Mouse (Mus musculus): Measurements from ENCODE around the gene Pamr1. TPM values are rescaled to one million over a fixed set of nuclear protein-coding genes. Genes with fewer than 3 reads are reported as not detected.

Gene Pamr1
- polyA plus RNA-seq, 1 experiment from 2014 or later, result 0.79 TPM

DNA sequence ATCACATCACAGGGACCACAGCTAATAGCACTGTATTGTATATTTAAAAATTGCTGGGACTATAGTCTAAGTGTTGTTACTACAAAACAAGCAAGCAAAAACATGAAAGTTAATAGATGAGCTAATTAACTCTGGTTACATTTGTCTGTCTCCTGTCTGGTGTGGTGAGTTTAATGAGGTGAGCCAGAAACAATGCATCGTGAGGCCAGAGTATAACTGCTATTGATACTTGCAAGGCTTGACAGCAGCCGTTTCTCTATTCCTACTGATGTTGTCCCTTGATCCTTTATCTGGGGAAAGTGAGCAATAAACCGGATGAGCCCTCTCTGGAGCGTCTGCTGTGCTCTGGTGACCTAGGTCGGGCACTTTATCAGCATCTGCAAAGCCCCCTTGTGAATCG lies 119.8 kb downstream of the Pamr1 start:
- Histone ChIP-seq H3K4me1 (peaks cover 15% of the 10 kb centered on the region; the same call in 1 of the 2 replicates), H3K27me3 (no peaks in the 10 kb centered on the region), H3K4me3 (no peak overlapping the region), H3K36me3 (ENCODE audit: poor library complexity, severe bottlenecking) (no peaks in the 10 kb centered on the region), H3K9me3 (replicated peaks) (no peaks in the 10 kb centered on the region), H3K9ac (no peak overlapping the region), H3K4me2 (no peak overlapping the region), H3K27ac (no peak overlapping the region)
- WGBS, result 28% methylated on average over 6 of the region's 6 CpGs
- no peak for ATAC-seq

GRCm38 (mm10) chr2:102674582-102674981 lies 124.8 kb downstream of the Pamr1 start:
- no peak for ATAC-seq
- Histone ChIP-seq H3K27ac (no peak overlapping the region), H3K27me3 (no peaks in the 10 kb centered on the region), H3K4me2 (no peak overlapping the region), H3K4me3 (no peak overlapping the region), H3K36me3 (ENCODE audit: poor library complexity, severe bottlenecking) (no peaks in the 10 kb centered on the region), H3K9me3 (replicated peaks) (no peaks in the 10 kb centered on the region), H3K9ac (no peak overlapping the region), H3K4me1 (peaks cover 13% of the 10 kb centered on the region; the same call in 1 of the 2 replicates)
- WGBS, result 28% methylated on average over 2 of the region's 2 CpGs

- Histone ChIP-seq H3K4me3 (no peak overlapping the region), H3K4me1 (peaks cover 11% of the 10 kb centered on the region; the same call in 1 of the 2 replicates), H3K9ac (no peak overlapping the region), H3K9me3 (replicated peaks) (no peaks in the 10 kb centered on the region), H3K4me2 (no peak overlapping the region), H3K27ac (no peak overlapping the region), H3K27me3 (no peaks in the 10 kb centered on the region), H3K36me3 (ENCODE audit: poor library complexity, severe bottlenecking) (no peaks in the 10 kb centered on the region)
- ATAC-seq, result no peak
- WGBS, result 68% methylated on average over 6 of the region's 6 CpGs
Measured at GRCm38 (mm10) chr2:102675275-102675674, 125.5 kb downstream of the Pamr1 start.

- Histone ChIP-seq H3K4me2 (no peak overlapping the region), H3K36me3 (ENCODE audit: poor library complexity, severe bottlenecking) (no peaks in the 10 kb centered on the region), H3K9ac (no peak overlapping the region), H3K4me1 (peaks cover 11% of the 10 kb centered on the region; the same call in 1 of the 2 replicates), H3K4me3 (no peak overlapping the region), H3K27ac (no peak overlapping the region), H3K9me3 (replicated peaks) (no peaks in the 10 kb centered on the region), H3K27me3 (no peaks in the 10 kb centered on the region)
- no peak for ATAC-seq
- 94% methylated on average over 9 of the region's 9 CpGs for WGBS
Measured at GRCm38 (mm10) chr2:102676716-102677312, 127.0 kb downstream of the Pamr1 start.

GRCm38 (mm10) chr2:102677400-102677799 lies 127.6 kb downstream of the Pamr1 start:
- H3K27me3 ChIP-seq, result no peaks in the 10 kb centered on the region
- peaks cover 11% of the 10 kb centered on the region; the same call in 1 of the 2 replicates for H3K4me1 ChIP-seq
- ATAC-seq, result no peak
- no peak overlapping the region for H3K27ac ChIP-seq
- WGBS, result 85% methylated on average over 6 of the region's 6 CpGs
- H3K4me3 ChIP-seq, result no peak overlapping the region
- no peaks in the 10 kb centered on the region for H3K9me3 ChIP-seq (replicated peaks)
- H3K36me3 ChIP-seq (ENCODE audit: poor library complexity, severe bottlenecking), result no peaks in the 10 kb centered on the region
- H3K4me2 ChIP-seq, result no peak overlapping the region
- no peak overlapping the region for H3K9ac ChIP-seq

DNA sequence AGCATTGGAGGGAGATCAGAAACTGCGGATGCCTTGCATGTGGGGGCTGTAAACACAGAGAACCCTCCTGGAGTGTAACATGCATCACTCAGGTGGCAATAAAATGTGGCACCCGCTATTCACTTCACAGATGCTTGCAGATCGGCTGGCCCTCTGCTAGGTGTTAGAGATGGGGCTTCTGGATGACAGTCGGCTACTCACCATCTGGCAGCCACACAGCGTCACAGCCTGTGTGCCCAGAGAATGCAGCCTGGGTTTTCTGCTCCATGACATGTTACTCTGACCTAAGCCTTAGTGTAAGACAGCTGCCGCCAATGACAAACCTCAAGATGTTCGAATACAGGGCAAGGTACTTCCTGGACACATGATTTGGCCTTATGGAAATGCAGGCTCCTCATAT lies 131.5 kb downstream of the Pamr1 start:
- no peaks in the 10 kb centered on the region for H3K36me3 ChIP-seq (ENCODE audit: poor library complexity, severe bottlenecking)
- no peak overlapping the region for H3K9ac ChIP-seq
- no peak for ATAC-seq
- WGBS, result 76% methylated on average over 7 of the region's 7 CpGs
- no peak overlapping the region for H3K4me3 ChIP-seq
- H3K27ac ChIP-seq, result no peak overlapping the region
- H3K27me3 ChIP-seq, result no peaks in the 10 kb centered on the region
- peaks cover 14% of the 10 kb centered on the region for H3K4me1 ChIP-seq
- H3K9me3 ChIP-seq (replicated peaks), result no peaks in the 10 kb centered on the region
- H3K4me2 ChIP-seq, result no peak overlapping the region

DNA sequence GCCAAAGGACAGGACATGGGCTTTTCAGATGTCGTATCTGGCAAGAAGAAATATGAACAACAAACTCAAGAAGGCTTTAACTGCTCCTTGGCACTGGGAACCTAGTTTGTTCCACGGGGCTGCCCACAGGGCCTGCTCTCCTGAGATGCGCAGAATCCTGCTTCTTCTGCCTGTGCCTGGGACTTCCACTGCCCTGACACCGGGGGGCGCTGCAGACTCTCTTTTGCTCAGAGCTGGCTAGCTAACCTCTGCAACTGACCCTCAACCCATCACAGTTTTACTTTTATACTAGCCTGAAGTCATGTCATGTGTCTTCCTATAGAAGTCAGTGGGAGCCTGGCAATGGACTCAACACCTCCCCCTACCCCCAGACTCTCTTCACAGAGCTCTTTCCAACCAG lies 132.4 kb downstream of the Pamr1 start:
- 46% methylated on average over 5 of the region's 5 CpGs for WGBS
- Histone ChIP-seq H3K4me1 (peaks cover 16% of the 10 kb centered on the region), H3K36me3 (ENCODE audit: poor library complexity, severe bottlenecking) (no peaks in the 10 kb centered on the region), H3K27ac (peak overlapping the region; percentile 14; the same call in 1 of the 2 replicates), H3K9ac (no peak overlapping the region), H3K27me3 (no peaks in the 10 kb centered on the region), H3K4me2 (no peak overlapping the region), H3K9me3 (replicated peaks) (no peaks in the 10 kb centered on the region), H3K4me3 (no peak overlapping the region)
- no peak for ATAC-seq

GRCm38 (mm10) chr2:102685371-102686107 lies 135.7 kb downstream of the Pamr1 start:
- Histone ChIP-seq H3K9ac (no peak overlapping the region), H3K9me3 (replicated peaks) (no peaks in the 10 kb centered on the region), H3K36me3 (ENCODE audit: poor library complexity, severe bottlenecking) (no peaks in the 10 kb centered on the region), H3K4me2 (peak overlapping the region; percentile 34), H3K27ac (0 out of 2 replicates have a peak overlapping the region, but pooled peaks have one; percentile 41), H3K27me3 (no peaks in the 10 kb centered on the region), H3K4me3 (no peak overlapping the region), H3K4me1 (peaks cover 16% of the 10 kb centered on the region)
- WGBS, result 86% methylated on average over 7 of the region's 7 CpGs
- peak; percentile 77 for ATAC-seq

GRCm38 (mm10) chr2:102686108-102686450 lies 136.3 kb downstream of the Pamr1 start:
- Histone ChIP-seq H3K9ac (no peak overlapping the region), H3K4me2 (peak overlapping the region; percentile 34), H3K27ac (peak overlapping the region; percentile 41; the same call in 1 of the 2 replicates), H3K9me3 (replicated peaks) (no peaks in the 10 kb centered on the region), H3K36me3 (ENCODE audit: poor library complexity, severe bottlenecking) (no peaks in the 10 kb centered on the region), H3K4me1 (peaks cover 16% of the 10 kb centered on the region), H3K4me3 (no peak overlapping the region), H3K27me3 (no peaks in the 10 kb centered on the region)
- WGBS, result 32% methylated on average over 9 of the region's 9 CpGs
- ATAC-seq, result no peak

Other genes with a start within 250 kb of the Pamr1 start
- 32.5 and 36.5 TPM in 2 replicates for gene Trim44, start 142.2 kb upstream of the Pamr1 start, polyA plus RNA-seq (2015; fragmentation: Nextera tagmentation; extraction: Ambion mirVana)
- 24.2 and 25.5 TPM in 2 replicates for gene Fjx1, start 97.5 kb upstream of the Pamr1 start, polyA plus RNA-seq (2015; fragmentation: Nextera tagmentation; extraction: Ambion mirVana)
- gene Slc1a2, start 108.6 kb downstream of the Pamr1 start, polyA plus RNA-seq (2015; fragmentation: Nextera tagmentation; extraction: Ambion mirVana), result 10.8 and 13.7 TPM in 2 replicates

All from forebrain, embryonic 13.5 days (tissue).